ENCODE assay signal across 10 mouse cellular contexts in genomic region chr3:31097102-31097720, GRCm38 (mm10). TPM values are rescaled to one million over a fixed set of nuclear protein-coding genes. Genes with fewer than 3 reads are reported as not detected.
DNase-seq lines count a peak whose midpoint lies in the region; ATAC-seq and TF ChIP-seq lines count a peak whose summit lies in the region.
"Had no signal": no experiment of that assay in that cellular context is flagged by ENCODE, and none has a peak within 500 bp of the region (broad histone marks: within the 10 kb centered on the region; RNA-seq: fewer than 3 reads in every experiment).

No protein-coding gene starts in this region.

- TF ChIP-seq POLR2A in embryonic fibroblast, embryonic 13.5 days (IDR thresholded peaks at IDR 0.05; ENCODE audit: low read depth, low read length), result no peak

- peak overlapping the region; percentile 71 for H3K4me2 ChIP-seq in heart, embryonic 14.5 days (ENCODE audit: low read length)

- DNase-seq in heart, postnatal 4 days, result no peak
- no peak for DNase-seq in midbrain, embryonic 10.5 days (ENCODE audit: low spot score)
- no peak for DNase-seq in adrenal gland, adult (ENCODE audit: inconsistent age in 2 of 2, low spot score in 1 of 2)
- no peak for DNase-seq in kidney, postnatal 4 days
- DNase-seq in right cerebral cortex, postnatal 36 days (ENCODE audit: low spot score in 2 of 2), result no peak

- ATAC-seq in heart, embryonic 14.5 days (ENCODE audit: insufficient number of reproducible peaks, insufficient read depth, low FRiP score, low read depth), result no peak

- WGBS in heart, embryonic 14.5 days, result 77% methylated on average over 13 of the region's 13 CpGs
- WGBS in midbrain, embryonic 10.5 days, result 89% methylated on average over 13 of the region's 13 CpGs

- no peak for TF ChIP-seq CTCF in C2C12 (IDR thresholded peaks at IDR 0.05; ENCODE audit: control insufficient read depth, insufficient read depth, insufficient read length)
- no peak for TF ChIP-seq CTCF in embryonic fibroblast, embryonic 13.5 days (IDR thresholded peaks at IDR 0.05; ENCODE audit: borderline replicate concordance, insufficient read depth, low read length)

- H3K36me3 ChIP-seq in heart, embryonic 14.5 days (ENCODE audit: control insufficient read depth, insufficient read depth, low read length), result peaks cover 16% of the 10 kb centered on the region
- peaks cover 55% of the 10 kb centered on the region for H3K36me3 ChIP-seq in C2C12 (ENCODE audit: control insufficient read depth, insufficient read depth)
- peaks cover 34% of the 10 kb centered on the region for H3K36me3 ChIP-seq in midbrain, embryonic 10.5 days

- no peak overlapping the region for H3K9ac ChIP-seq in heart, embryonic 14.5 days (ENCODE audit: low read length)

- no peaks in the 10 kb centered on the region for H3K9me3 ChIP-seq in heart, embryonic 14.5 days (ENCODE audit: control insufficient read depth, low read length)
- no peaks in the 10 kb centered on the region for H3K9me3 ChIP-seq in midbrain, embryonic 10.5 days (replicated peaks)
- H3K9me3 ChIP-seq: G1E had no signal

- H3K4me1 ChIP-seq in heart, embryonic 14.5 days (ENCODE audit: control insufficient read depth in 2 of 2, insufficient read depth in 2 of 2, low read length in 2 of 2), result peaks cover 6 to 35% of the 10 kb centered on the region in 2 experiments
- H3K4me1 ChIP-seq in embryonic fibroblast, embryonic 13.5 days (ENCODE audit: control insufficient read depth, insufficient read depth, low read length), result peaks cover 16% of the 10 kb centered on the region
- peaks cover 72% of the 10 kb centered on the region for H3K4me1 ChIP-seq in midbrain, embryonic 10.5 days

- H3K27ac ChIP-seq in heart, embryonic 14.5 days (replicated peaks in 1 of 2; ENCODE audit: control insufficient read depth in 1 of 2, insufficient read depth in 1 of 2, low read depth in 2 of 2, low read length in 2 of 2), result no peak overlapping the region
- H3K27ac ChIP-seq in embryonic fibroblast, embryonic 13.5 days (ENCODE audit: insufficient read depth, low read length), result no peak overlapping the region
- H3K27ac ChIP-seq in midbrain, embryonic 10.5 days (replicated peaks), result no peak overlapping the region

- H3K79me3 ChIP-seq in C2C12 (ENCODE audit: low read depth), result peaks cover 67% of the 10 kb centered on the region

- H3ac ChIP-seq in C2C12 (ENCODE audit: control insufficient read depth, insufficient read length, low read depth), result peak overlapping the region; percentile 24

- H3K79me2 ChIP-seq in C2C12 (ENCODE audit: control insufficient read depth, insufficient read depth), result peaks cover 71% of the 10 kb centered on the region

- no peaks in the 10 kb centered on the region for H3K27me3 ChIP-seq in heart, embryonic 14.5 days (ENCODE audit: control insufficient read depth, insufficient read depth, low read length)
- no peaks in the 10 kb centered on the region for H3K27me3 ChIP-seq in C2C12 (ENCODE audit: control insufficient read depth, insufficient read depth, insufficient read length)
- H3K27me3 ChIP-seq in midbrain, embryonic 10.5 days (ENCODE audit: low read depth, poor library complexity, severe bottlenecking), result no peaks in the 10 kb centered on the region

- no peak overlapping the region for H3K4me3 ChIP-seq in heart, embryonic 14.5 days (ENCODE audit: control insufficient read depth in 1 of 2, insufficient read depth in 1 of 2, low read depth in 1 of 2, low read length in 2 of 2)
- peak overlapping the region; percentile 84 for H3K4me3 ChIP-seq in C2C12 (ENCODE audit: insufficient read depth, poor library complexity, severe bottlenecking)
- peak overlapping the region; percentile 19 for H3K4me3 ChIP-seq in embryonic fibroblast, embryonic 13.5 days (ENCODE audit: insufficient read depth, low read length)
- peak overlapping the region; percentile 98 for H3K4me3 ChIP-seq in midbrain, embryonic 10.5 days

TF ChIP-seq in C2C12, 6 proteins besides CTCF, POLR2A, EP300 and RAD21:
- TF ChIP-seq MAX (IDR thresholded peaks at IDR 0.05), result no peak

RNA-seq across cellular contexts. Expression of gene Skil, which starts 2.4 kb away (rescaled TPM):
- 16.7 and 19.0 TPM in 2 replicates for polyA plus RNA-seq in heart, embryonic 14.5 days (2014; fragmentation: Nextera tagmentation; extraction: Ambion mirVana)
- 10 to 100 TPM; 26.7 to 27.1 TPM for total RNA-seq in heart, postnatal 4 days (2021)
- 15.0 TPM for polyA plus RNA-seq in C2C12 (2012; fragmentation: generic; extraction: Trizol)
- polyA plus RNA-seq in embryonic fibroblast, embryonic 13.5 days (2011; ENCODE audit: insufficient read length, low read depth, missing spikeins), result 50.3 and 62.7 TPM in 2 replicates
- polyA plus RNA-seq in midbrain, embryonic 10.5 days (2016; fragmentation: Nextera tagmentation; extraction: Ambion mirVana), result 30.6 and 39.9 TPM in 2 replicates

RNA-seq across cellular contexts. Expression of gene Cldn11, which starts 52.5 kb away (rescaled TPM):
- 5.6 and 6.8 TPM in 2 replicates for polyA plus RNA-seq in heart, embryonic 14.5 days (2014; fragmentation: Nextera tagmentation; extraction: Ambion mirVana)
- total RNA-seq in heart, postnatal 4 days (2021), result 1 to 10 TPM; 3.2 to 3.7 TPM
- not detected for polyA plus RNA-seq in C2C12 (2012; fragmentation: generic; extraction: Trizol)
- polyA plus RNA-seq in embryonic fibroblast, embryonic 13.5 days (2011; ENCODE audit: insufficient read length, low read depth, missing spikeins), result 1.0 TPM in 1 of 2 replicates, not detected in the other
- 7.6 and 8.4 TPM in 2 replicates for polyA plus RNA-seq in midbrain, embryonic 10.5 days (2016; fragmentation: Nextera tagmentation; extraction: Ambion mirVana)
- total RNA-seq: G1E; hematopoietic stem cell, adult 5-6 weeks had no signal
- polyA plus RNA-seq: G1E had no signal

Comparison
In these comparisons a context has a peak if more than half of its experiments do, and no peak if none do; other contexts are left out.
1. H3K4me3 ChIP-seq: peak in C2C12 (single experiment), embryonic fibroblast, embryonic 13.5 days (single experiment) and midbrain, embryonic 10.5 days (single experiment); none in heart, embryonic 14.5 days (0 of 2).